Mouse (Mus musculus): ENCODE results near the gene Gstp2. TPM values are rescaled to one million over a fixed set of nuclear protein-coding genes. Genes with fewer than 3 reads are reported as not detected.

Gstp2 gene
- 10 to 100 TPM; 87.3 to 90.7 TPM for total RNA-seq (2021)

DNA sequence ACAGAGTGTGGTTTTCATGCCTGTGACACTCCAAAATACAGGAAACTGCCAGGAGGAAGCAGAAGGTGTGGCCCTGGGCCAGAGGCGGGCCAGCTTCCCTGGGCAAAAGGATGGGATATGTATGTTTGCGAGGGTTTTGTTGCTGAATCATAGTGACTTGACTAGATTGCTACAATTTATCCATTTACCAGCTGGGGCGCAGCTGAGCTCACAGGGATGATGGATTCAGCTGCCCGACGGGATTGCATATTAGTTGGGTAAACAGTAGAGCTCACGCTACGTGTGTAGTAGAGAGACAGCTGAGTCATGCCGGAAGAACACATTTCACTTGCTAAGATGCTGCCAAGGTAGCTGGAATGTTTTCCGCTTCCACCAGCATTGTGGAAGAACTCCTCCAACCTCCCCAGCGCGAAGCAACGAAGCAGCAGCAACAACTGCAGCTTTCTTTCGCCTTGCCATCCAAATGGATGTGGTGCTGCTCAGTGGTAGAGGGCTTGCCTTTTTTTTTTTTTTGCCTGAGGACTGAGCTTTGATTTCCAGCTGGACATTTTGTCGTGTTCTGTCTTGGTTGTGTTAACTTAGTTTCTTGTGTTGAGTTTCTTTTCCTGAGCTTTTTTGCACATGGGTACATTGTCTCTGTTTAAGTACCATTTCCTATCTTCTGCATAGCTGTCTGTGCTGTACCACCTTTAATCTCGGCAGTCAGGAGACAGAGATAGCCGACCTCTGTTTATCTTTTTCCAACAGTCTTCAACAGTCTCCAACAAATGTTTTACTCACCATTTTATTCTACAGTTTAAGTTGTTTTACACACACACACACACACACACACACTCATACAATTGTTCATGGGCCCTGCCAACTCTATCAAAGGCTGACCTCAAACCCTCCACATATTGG is at the start of gene Gstp2:
Gene Gstp2 (minus strand): TSS at position 58 of the 900 bp plus-strand sequence.
- DNase-seq, result peak; percentile 86 to 88
- intact Hi-C loops (cut with DNase I), result no loop called here

DNA sequence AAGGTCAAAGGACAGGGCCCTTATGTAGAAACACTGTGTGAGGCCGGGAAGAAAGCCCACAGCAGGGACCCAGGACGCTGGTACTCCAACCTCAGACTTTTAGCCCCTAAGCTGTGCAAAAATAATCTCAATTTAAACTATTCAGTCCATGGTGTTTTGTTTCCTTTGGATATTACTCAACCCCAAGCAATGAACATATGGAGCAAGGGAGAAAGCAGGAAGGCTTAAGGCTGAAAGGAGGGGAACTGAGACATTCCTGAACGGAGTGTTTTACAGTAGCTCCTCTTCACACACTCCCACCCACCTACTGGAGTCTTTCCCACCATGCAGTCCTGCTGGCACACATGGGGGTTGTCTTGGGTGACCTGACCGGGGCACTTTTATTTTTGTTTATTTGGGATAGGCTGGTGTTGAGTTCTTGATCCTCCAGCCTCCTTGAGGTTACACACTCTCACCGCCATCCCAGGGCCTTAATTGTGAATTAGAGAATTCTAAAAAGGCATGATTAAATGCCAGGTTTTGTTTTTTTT is 49.0 kb upstream of the Gstp2 start:
- intact Hi-C loops (cut with DNase I), result no loop called here
- DNase-seq, result no peak

- no peak for DNase-seq
- intact Hi-C loops (cut with DNase I), result no loop called here
Measured at GRCm38 (mm10) chr19:4094348-4094747, 48.5 kb upstream of the Gstp2 start.

DNA sequence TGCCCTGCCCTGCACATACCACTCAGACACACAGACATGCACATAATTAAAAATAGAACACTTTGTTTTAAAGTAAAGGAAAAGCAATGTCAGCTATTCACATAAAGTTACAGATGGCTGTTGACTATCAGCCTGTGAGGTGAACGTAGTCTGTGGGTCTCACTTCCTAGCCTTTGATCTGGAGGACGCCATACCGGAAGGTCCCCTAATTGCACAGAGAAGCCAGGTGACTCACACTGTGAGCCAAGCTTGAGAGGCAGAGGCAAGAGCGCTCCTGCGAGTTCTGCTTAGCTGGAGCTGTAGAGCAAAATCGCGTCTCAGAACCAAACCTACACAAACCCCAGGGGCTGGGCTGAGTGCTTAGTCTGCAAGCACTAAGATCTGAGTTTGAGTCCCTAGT is 47.9 kb upstream of the Gstp2 start:
- DNase-seq, result no peak
- intact Hi-C loops (cut with DNase I), result no loop called here

GRCm38 (mm10) chr19:4092750-4093149 is 46.9 kb upstream of the Gstp2 start:
- intact Hi-C loops (cut with DNase I), result no loop called here
- DNase-seq, result no peak

- intact Hi-C loops (cut with DNase I), result no loop called here
- DNase-seq, result no peak
Measured at GRCm38 (mm10) chr19:4091383-4091782, 45.6 kb upstream of the Gstp2 start.

- intact Hi-C loops (cut with DNase I), result no loop called here
- no peak for DNase-seq
Measured at GRCm38 (mm10) chr19:4090446-4090845, 44.6 kb upstream of the Gstp2 start.

DNA sequence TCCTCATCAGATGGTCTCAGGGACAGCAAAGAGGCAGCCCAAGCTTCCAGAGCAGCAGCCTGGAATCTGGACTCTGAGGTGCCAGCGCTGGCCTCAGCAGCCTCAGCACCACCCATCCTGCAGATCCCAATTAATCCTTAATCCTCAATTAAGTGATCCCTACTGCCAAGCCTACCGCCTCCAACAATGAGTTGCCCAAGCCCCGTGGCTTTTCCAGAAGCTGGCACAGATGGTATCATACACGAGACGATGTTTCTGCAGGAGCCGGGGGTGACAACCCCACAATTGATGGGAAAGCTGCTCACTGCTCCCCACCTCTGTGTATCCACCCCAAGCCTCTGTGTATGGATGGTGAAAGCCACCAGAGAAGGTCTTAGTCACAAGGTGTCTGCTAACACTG is 43.3 kb upstream of the Gstp2 start:
- DNase-seq, result no peak
- intact Hi-C loops (cut with DNase I), result no loop called here

DNA sequence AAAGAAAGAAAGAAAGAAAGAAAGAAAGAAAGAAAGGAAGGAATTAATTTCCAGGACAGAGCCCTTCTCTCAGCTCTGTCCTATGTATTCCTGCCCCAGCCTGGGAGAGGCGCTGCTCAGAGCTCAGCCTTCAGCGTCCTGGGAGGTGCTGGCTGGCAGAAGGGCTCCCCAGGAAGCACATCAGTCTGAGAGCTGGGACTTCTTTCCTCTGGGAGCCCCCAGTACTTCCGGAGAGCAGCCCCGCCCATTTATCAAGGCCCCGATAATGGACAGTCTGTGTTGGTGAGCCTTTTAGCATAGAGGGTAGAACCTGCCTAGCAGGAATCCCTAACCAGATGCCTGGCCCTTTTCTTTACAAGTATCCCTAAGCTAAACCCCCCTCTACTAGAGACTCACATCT is 42.3 kb upstream of the Gstp2 start:
- no peak for DNase-seq
- intact Hi-C loops (cut with DNase I), result no loop called here

DNA sequence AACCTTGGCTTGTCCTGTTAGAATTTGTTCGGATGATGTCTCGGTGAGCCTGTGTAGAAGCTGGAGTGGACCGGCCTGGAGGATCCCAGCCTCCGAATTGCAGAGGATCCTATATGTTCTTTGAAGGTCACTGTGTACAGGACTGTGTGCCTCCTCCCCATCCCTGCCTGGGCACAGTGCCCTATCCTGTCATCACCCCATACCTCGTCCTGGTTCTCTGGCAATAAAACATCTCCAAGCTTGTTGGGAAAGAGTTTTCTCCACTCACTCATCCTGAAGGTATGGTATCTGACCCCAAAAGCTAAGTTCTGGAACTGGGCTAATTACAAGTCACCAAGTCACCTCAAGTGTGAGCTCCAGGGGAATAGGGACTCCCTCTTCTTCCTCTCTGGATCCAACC is 41.3 kb upstream of the Gstp2 start:
- DNase-seq, result peak; percentile 42 to 55

GRCm38 (mm10) chr19:4086156-4086555 is 40.3 kb upstream of the Gstp2 start:
- intact Hi-C loops (cut with DNase I), result no loop called here
- DNase-seq, result no peak

More for the DNA sequence above, 41.3 kb upstream of the Gstp2 start:
- intact Hi-C loops (cut with DNase I), result no loop called here

DNA sequence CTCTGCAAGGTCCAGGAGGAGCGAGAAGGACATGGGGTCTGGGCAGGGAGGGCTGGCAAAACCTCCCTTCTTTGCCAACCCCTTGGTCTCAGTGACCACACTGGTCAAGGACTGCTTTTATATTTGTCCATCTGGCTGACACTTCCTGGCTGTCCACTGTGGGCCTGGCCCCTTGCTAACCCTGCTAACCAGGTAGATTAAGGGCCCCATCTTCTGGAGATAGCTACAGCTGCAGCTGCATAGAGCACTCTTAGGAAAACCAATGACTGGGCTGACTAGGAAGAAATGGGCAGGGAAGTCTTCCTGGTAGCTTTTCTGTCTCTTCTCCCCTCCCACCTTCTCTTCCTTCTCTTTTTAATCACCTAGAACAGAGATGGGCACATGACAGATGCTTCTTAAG is 39.2 kb upstream of the Gstp2 start:
- intact Hi-C loops (cut with DNase I), result loop anchor here (2.0 to 5.0 kb wide), 2 partner anchors 32 to 68 kb away; no protein-coding TSS in a partner anchor
- DNase-seq, result peak in 1 of 2 experiments; percentile 16

GRCm38 (mm10) chr19:4083826-4084225 is 38.0 kb upstream of the Gstp2 start:
- DNase-seq, result no peak
- intact Hi-C loops (cut with DNase I), result loop anchor here (2.0 to 5.0 kb wide), 2 partner anchors 31 to 67 kb away; no protein-coding TSS in a partner anchor

DNA sequence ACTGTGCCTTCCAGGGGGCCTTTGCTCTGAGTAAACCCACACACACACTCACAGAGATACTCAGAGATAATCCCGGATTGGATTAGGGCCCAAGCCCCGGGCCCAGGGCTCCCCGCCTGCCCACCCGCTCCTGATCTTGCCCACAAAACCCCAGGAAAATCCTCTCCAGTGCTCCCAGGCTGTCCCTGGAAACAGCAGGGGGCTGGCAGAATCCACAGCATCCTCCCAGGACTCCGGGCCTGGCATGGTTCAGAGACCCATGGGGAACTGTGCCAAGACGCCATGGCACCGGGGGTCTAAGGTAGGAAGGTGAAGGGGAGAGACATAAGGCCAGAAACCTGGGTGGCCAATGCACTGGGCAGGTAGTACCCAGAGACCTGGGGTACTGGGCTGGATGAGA is 37.5 kb upstream of the Gstp2 start:
- intact Hi-C loops (cut with DNase I), result loop anchor here (5.0 kb wide), 1 partner anchor 66 kb away; no protein-coding TSS in a partner anchor
- DNase-seq, result no peak

DNA sequence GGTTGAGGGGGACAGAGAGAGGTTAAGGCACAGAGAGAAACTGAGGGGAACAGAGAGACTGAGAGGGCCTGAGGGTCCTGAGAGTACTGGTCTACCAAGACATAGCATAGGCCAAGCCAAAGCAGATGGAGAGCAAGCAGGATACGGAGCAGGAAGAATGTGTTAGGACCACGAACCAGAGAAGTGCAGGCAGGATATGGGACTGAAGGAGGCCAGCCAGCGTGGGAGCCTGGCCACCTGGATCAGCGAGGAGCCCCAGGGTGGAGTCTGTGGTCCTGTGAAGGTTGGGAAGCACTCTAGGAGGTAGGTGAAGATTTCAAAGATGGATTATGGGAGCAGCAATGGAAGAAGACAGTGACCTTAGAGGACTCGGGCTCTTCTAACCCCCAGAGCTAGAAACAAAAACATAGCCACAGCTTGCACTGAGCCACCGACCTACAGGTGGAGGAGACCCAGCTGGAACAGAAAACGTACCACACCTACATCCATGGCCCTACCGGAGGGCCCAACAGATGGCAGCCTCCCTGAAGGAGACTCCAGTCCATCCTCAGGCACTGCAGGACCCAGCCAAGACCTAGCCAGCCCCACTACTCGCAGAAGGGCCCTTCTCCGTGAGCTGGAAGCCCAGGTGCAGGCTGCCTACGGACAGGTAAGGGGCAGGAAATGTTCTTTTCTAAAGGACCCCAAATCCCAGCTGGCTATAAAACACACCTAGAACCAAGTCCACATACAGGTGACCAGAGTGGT is 36.6 kb upstream of the Gstp2 start:
- intact Hi-C loops (cut with DNase I), result loop anchor here (5.0 kb wide), 1 partner anchor 65 kb away; no protein-coding TSS in a partner anchor
- DNase-seq, result no peak

DNA sequence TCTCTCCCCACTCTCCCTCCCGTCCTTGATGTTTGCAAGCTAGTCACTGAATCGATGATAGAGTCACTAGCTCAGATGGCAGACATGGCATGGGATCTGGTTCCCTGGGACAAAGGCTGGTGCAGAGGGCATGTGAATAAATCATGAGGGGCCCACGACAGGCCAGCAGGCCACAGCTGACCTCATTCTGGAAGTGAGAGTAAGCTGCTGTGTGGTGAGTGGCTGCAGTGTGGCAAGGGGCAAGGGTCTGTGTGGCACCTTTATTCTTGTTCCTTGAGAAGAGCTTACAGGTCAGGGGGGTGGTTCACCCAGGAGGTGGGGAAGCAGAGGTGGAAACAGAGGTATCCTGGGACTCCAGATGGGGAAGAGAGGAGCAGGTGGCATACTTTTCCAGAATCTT is 35.6 kb upstream of the Gstp2 start, which contains the start of gene Cabp2:
Gene Cabp2 (plus strand): TSS at position 185 of the 400 bp plus-strand sequence.
- DNase-seq, result no peak
- intact Hi-C loops (cut with DNase I), result loop anchor here (5.0 kb wide), 1 partner anchor 64 kb away; no protein-coding TSS in a partner anchor

DNA sequence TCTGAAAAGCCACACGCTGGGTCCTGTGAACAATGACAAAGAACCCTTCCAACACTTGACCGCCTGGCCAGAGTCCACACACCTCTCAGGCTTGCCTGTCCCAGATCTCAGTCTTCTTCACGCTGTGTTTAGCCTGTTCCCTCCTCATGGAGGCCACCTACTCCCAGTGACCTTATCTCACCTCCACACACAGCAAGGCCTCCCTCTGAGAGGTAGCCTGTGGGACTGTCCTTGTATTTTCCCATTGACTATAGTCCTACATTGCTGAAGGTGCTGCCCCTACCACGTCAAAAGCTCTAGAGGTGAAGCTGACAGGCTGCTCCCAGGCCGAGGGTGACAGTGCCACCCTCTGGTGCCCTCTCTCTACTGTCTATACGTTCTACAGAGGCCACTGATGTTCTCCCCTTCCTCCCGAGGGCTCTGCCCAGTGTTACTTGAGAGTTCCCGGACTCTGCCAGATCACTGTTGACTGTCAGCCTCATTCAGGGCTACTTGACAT is 34.7 kb upstream of the Gstp2 start:
- no peak for DNase-seq
- intact Hi-C loops (cut with DNase I), result loop anchor here (5.0 kb wide), 1 partner anchor 63 kb away; no protein-coding TSS in a partner anchor

DNA sequence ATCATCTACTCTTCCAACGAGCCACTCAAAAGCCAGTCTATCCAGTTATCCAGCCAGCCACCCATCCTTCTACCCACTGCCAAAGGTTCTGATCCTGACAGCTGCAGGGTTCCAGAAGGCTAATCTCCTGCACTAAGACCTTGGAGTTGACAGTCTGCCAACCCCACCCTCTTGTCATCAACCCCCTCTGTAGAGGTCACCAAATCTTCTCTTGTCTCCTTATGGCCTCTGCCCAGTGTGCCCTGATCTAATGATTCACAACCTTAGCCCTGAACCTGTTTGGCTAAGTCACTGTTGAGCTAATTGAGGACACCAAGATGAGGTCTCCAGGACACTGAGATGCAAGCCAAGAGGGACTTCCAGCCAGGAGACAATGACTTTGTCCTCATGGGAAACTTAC is 33.8 kb upstream of the Gstp2 start:
- no peak for DNase-seq
- intact Hi-C loops (cut with DNase I), result no loop called here

DNA sequence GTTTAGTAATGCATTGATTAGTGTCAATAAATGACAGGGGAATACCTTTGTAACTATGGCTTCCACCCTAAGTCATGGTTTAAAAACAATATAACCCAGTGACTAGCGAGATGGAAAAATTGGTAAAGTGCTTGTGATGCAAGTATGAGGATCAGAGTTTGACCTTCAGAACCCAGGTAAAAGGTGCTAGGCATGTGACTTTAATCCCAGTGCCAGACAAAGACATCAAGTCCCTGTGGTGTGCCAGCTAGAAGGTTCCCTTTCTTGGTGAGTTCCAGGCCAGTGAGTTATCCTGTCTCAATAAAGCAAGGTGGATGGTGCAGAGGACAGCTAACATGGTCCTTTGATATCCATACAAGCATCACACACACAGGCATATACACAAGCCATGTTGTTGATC is 29.7 kb upstream of the Gstp2 start:
- intact Hi-C loops (cut with DNase I), result no loop called here
- no peak for DNase-seq

DNA sequence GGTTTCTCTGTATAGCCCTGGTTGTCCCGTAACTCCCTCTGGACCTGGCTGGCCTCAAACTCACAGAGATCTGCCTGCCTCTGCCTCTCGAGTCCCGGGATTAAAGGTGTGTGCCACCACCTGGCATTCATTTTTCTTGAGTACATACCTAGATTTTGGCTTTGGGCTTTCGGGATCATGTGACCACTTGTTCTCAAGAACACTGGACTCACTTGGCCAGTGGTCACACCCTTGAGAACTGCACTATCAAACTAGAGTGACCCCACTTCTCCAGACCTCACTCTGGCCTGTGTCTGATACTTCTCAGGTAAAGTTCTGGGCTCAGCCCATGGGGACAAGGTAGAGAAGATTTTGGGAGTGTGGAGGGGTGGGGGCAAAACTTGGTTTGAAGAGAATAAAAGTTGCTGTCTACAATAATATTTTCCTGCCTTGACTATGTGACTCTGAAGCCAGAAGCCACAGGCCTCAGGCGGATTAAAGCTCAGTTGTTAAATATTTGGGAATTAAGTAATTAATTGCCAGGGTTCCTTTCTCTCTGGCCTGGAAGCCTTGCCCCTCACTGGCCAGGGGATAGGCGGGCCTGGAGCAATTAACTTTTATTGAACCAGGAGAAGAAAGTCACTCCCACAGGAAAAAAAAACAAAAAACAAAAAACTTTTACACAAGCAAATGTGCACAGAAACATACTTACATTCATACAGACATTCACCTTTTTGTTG is 27.0 kb upstream of the Gstp2 start:
- intact Hi-C loops (cut with DNase I), result no loop called here
- no peak for DNase-seq

All from heart, postnatal 10 days (tissue).